Comparison of ENCODE assay signal across 8 mouse cellular contexts in genomic region chr1:73979214-73979613, GRCm38 (mm10).
A peak's percentile ranks its signal among the peaks of the same experiment; 100 is the strongest.
DNase-seq lines count a peak whose midpoint lies in the region; ATAC-seq lines count a peak whose summit lies in the region.

No protein-coding gene starts in this region.

- peak; percentile 82 for ATAC-seq in forebrain, embryonic 16.5 days
- ATAC-seq in heart, embryonic 15.5 days (replicated peaks; ENCODE audit: insufficient number of reproducible peaks, insufficient read depth, low FRiP score, low read depth): peak; percentile 88
- ATAC-seq in midbrain, embryonic 13.5 days: peak; percentile 71; the same call in 1 of the 2 replicates
- ATAC-seq in monocyte, adult 5-6 weeks (replicated peaks; ENCODE audit: insufficient number of reproducible peaks, low FRiP score, low TSS enrichment, poor library complexity, severe bottlenecking): no peak

- no peak overlapping the region for H3K4me3 ChIP-seq in forebrain, embryonic 16.5 days (replicated peaks; ENCODE audit: low read length)
- H3K4me3 ChIP-seq in heart, embryonic 15.5 days: no peak overlapping the region
- no peak overlapping the region for H3K4me3 ChIP-seq in midbrain, embryonic 13.5 days (replicated peaks)

- H3K27me3 ChIP-seq in forebrain, embryonic 16.5 days (replicated peaks; ENCODE audit: control insufficient read depth, insufficient read depth, low read length): no peaks in the 10 kb centered on the region
- H3K27me3 ChIP-seq in heart, embryonic 15.5 days: no peaks in the 10 kb centered on the region
- no peaks in the 10 kb centered on the region for H3K27me3 ChIP-seq in midbrain, embryonic 13.5 days

- WGBS in forebrain, embryonic 16.5 days: 39% methylated on average over 3 of the region's 3 CpGs
- WGBS in heart, embryonic 15.5 days: 35% methylated on average over 3 of the region's 3 CpGs
- 56% methylated on average over 3 of the region's 3 CpGs for WGBS in midbrain, embryonic 13.5 days

- no peak overlapping the region for H3K9ac ChIP-seq in forebrain, embryonic 16.5 days (replicated peaks; ENCODE audit: low read depth, low read length)
- H3K9ac ChIP-seq in heart, embryonic 15.5 days: no peak overlapping the region
- no peak overlapping the region for H3K9ac ChIP-seq in midbrain, embryonic 13.5 days (replicated peaks)

- no peaks in the 10 kb centered on the region for H3K36me3 ChIP-seq in forebrain, embryonic 16.5 days (ENCODE audit: control insufficient read depth, insufficient read depth)
- peaks cover 71% of the 10 kb centered on the region for H3K36me3 ChIP-seq in heart, embryonic 15.5 days
- H3K36me3 ChIP-seq in midbrain, embryonic 13.5 days: no peaks in the 10 kb centered on the region; the same call in 1 of the 2 replicates

- 0 out of 2 replicates have a peak, but pooled peaks cover 8% of the 10 kb centered on the region for H3K4me1 ChIP-seq in forebrain, embryonic 16.5 days (replicated peaks; ENCODE audit: control insufficient read depth, insufficient read depth, low read length)
- H3K4me1 ChIP-seq in heart, embryonic 15.5 days (replicated peaks): peaks cover 54% of the 10 kb centered on the region
- H3K4me1 ChIP-seq in midbrain, embryonic 13.5 days (replicated peaks): 0 out of 2 replicates have a peak, but pooled peaks cover 3% of the 10 kb centered on the region

- H3K27ac ChIP-seq in forebrain, embryonic 16.5 days (ENCODE audit: low read length): no peak overlapping the region
- H3K27ac ChIP-seq in heart, embryonic 15.5 days: peak overlapping the region; percentile 77
- H3K27ac ChIP-seq in midbrain, embryonic 13.5 days: no peak overlapping the region

- H3K9me3 ChIP-seq in forebrain, embryonic 16.5 days (ENCODE audit: control insufficient read depth, low read length): no peaks in the 10 kb centered on the region
- no peaks in the 10 kb centered on the region for H3K9me3 ChIP-seq in heart, embryonic 15.5 days (replicated peaks)
- no peaks in the 10 kb centered on the region for H3K9me3 ChIP-seq in midbrain, embryonic 13.5 days

- DNase-seq in kidney, postnatal 25 days: peak; percentile 61 to 69
- no peak for DNase-seq in kidney, postnatal 4 days
- DNase-seq in urinary bladder, postnatal 4 days (ENCODE audit: low spot score in 2 of 2): no peak
- no peak for DNase-seq in liver

- H3K4me2 ChIP-seq in forebrain, embryonic 16.5 days (ENCODE audit: low read length): no peak overlapping the region
- H3K4me2 ChIP-seq in heart, embryonic 15.5 days: no peak overlapping the region
- H3K4me2 ChIP-seq in midbrain, embryonic 13.5 days (replicated peaks): no peak overlapping the region

Comparison
In these comparisons a context has a peak if more than half of its experiments do, and no peak if none do; other contexts are left out.
1. DNase-seq: peak in kidney, postnatal 25 days (2 of 2); none in kidney, postnatal 4 days (0 of 2), urinary bladder, postnatal 4 days (0 of 2) and liver (single experiment).